In the genomic region with DNA sequence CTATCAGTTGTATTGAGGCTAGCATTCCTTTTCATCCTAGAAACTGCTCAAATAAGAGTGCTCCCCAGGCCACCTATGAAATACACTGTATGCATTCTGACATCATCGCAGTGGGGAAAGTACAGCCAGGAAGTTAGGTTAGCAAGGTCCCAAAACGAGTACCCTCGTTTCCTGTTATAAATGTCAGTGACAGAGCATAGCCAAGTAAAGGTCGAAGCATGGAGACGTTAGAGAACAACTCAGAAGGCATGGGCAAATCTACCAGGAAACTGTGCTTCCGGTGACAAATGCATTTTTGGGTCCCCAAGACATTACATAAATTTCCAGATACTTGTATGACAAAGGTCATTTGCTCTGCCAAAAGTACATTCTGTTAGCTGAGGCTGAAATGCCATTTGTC, we compare ENCODE assay signal across 23 mouse cellular contexts. TPM values are rescaled to one million over a fixed set of nuclear protein-coding genes. Genes with fewer than 3 reads are reported as not detected.
A peak's percentile ranks its signal among the peaks of the same experiment; 100 is the strongest.
DNase-seq lines count a peak whose midpoint lies in the region; ATAC-seq lines count a peak whose summit lies in the region.
"Had no signal": no experiment of that assay in that cellular context is flagged by ENCODE, and none has a peak within 500 bp of the region (broad histone marks: within the 10 kb centered on the region; RNA-seq: fewer than 3 reads in every experiment).

No protein-coding gene starts in this region.

- ATAC-seq in embryonic facial prominence, embryonic 14.5 days (ENCODE audit: low read depth), result no peak
- ATAC-seq in midbrain, embryonic 15.5 days (replicated peaks), result no peak
- ATAC-seq in forebrain, embryonic 11.5 days (replicated peaks; ENCODE audit: low FRiP score), result no peak
- ATAC-seq: hindbrain, postnatal 0 days had no signal

- H3K9ac ChIP-seq in embryonic facial prominence, embryonic 14.5 days (ENCODE audit: low read depth, low read length), result no peak overlapping the region
- no peak overlapping the region for H3K9ac ChIP-seq in midbrain, embryonic 15.5 days
- H3K9ac ChIP-seq in forebrain, embryonic 11.5 days (ENCODE audit: low read length), result no peak overlapping the region
- H3K9ac ChIP-seq: limb, embryonic 12.5 days; liver, embryonic 15.5 days had no signal

- no peaks in the 10 kb centered on the region for H3K27me3 ChIP-seq in embryonic facial prominence, embryonic 14.5 days (replicated peaks; ENCODE audit: control insufficient read depth, insufficient read depth, low read length)
- H3K27me3 ChIP-seq in embryonic facial prominence, embryonic 10.5 days (replicated peaks; ENCODE audit: low read depth, poor library complexity, severe bottlenecking), result no peaks in the 10 kb centered on the region
- no peaks in the 10 kb centered on the region for H3K27me3 ChIP-seq in splenic B cell, adult 2 months (ENCODE audit: control insufficient read depth, insufficient read depth, low read length, poor library complexity, severe bottlenecking)
- H3K27me3 ChIP-seq in midbrain, embryonic 15.5 days (replicated peaks), result no peaks in the 10 kb centered on the region
- no peaks in the 10 kb centered on the region for H3K27me3 ChIP-seq in forebrain, embryonic 11.5 days (ENCODE audit: control insufficient read depth, insufficient read depth, low read length)
- H3K27me3 ChIP-seq: limb, embryonic 12.5 days; liver, embryonic 15.5 days had no signal

- 55% methylated on average over 6 of the region's 6 CpGs for WGBS in embryonic facial prominence, embryonic 14.5 days
- WGBS in embryonic facial prominence, embryonic 10.5 days, result 76% methylated on average over 6 of the region's 6 CpGs
- 9% methylated on average over 6 of the region's 6 CpGs for WGBS in macrophage (ENCODE audit: missing documents)
- 89% methylated on average over 6 of the region's 6 CpGs for WGBS in midbrain, embryonic 15.5 days
- 85% methylated on average over 6 of the region's 6 CpGs for WGBS in forebrain, embryonic 11.5 days

- H3K27ac ChIP-seq in embryonic facial prominence, embryonic 14.5 days (replicated peaks; ENCODE audit: low read depth, low read length), result no peak overlapping the region
- no peak overlapping the region for H3K27ac ChIP-seq in embryonic facial prominence, embryonic 10.5 days (replicated peaks)
- peak overlapping the region; percentile 32; the same call in 1 of the 2 replicates for H3K27ac ChIP-seq in macrophage
- H3K27ac ChIP-seq in midbrain, embryonic 15.5 days, result no peak overlapping the region
- H3K27ac ChIP-seq in forebrain, embryonic 11.5 days (ENCODE audit: low read depth, low read length), result no peak overlapping the region
- H3K27ac ChIP-seq: heart, embryonic 10.5 days; hindbrain, postnatal 0 days; layer of hippocampus, adult 2 months; left cerebral cortex, adult 2 months; limb, embryonic 12.5 days; liver, embryonic 15.5 days had no signal

- H3K4me3 ChIP-seq in embryonic facial prominence, embryonic 14.5 days (ENCODE audit: low read depth, low read length), result no peak overlapping the region
- no peak overlapping the region for H3K4me3 ChIP-seq in embryonic facial prominence, embryonic 10.5 days
- H3K4me3 ChIP-seq in macrophage (ENCODE audit: inconsistent target), result no peak overlapping the region
- no peak overlapping the region for H3K4me3 ChIP-seq in midbrain, embryonic 15.5 days
- H3K4me3 ChIP-seq in forebrain, embryonic 11.5 days (ENCODE audit: low read depth, low read length), result no peak overlapping the region
- H3K4me3 ChIP-seq: heart, embryonic 10.5 days; layer of hippocampus, adult 2 months; left cerebral cortex, adult 2 months; limb, embryonic 12.5 days; liver, embryonic 15.5 days had no signal

- H3K79me2 ChIP-seq in macrophage (ENCODE audit: inconsistent target), result no peaks in the 10 kb centered on the region

- no peaks in the 10 kb centered on the region for H3K36me3 ChIP-seq in embryonic facial prominence, embryonic 14.5 days (ENCODE audit: control insufficient read depth, insufficient read depth, low read length)
- H3K36me3 ChIP-seq in embryonic facial prominence, embryonic 10.5 days (replicated peaks), result no peaks in the 10 kb centered on the region
- H3K36me3 ChIP-seq in macrophage (ENCODE audit: inconsistent target), result no peaks in the 10 kb centered on the region
- no peaks in the 10 kb centered on the region for H3K36me3 ChIP-seq in splenic B cell, adult 2 months (ENCODE audit: control insufficient read depth, insufficient read depth, low read length, poor library complexity, severe bottlenecking)
- H3K36me3 ChIP-seq in midbrain, embryonic 15.5 days (replicated peaks), result no peaks in the 10 kb centered on the region
- no peaks in the 10 kb centered on the region for H3K36me3 ChIP-seq in forebrain, embryonic 11.5 days (ENCODE audit: control insufficient read depth, insufficient read depth, low read length)
- H3K36me3 ChIP-seq: heart, embryonic 10.5 days; limb, embryonic 12.5 days had no signal

- H3K4me2 ChIP-seq in embryonic facial prominence, embryonic 14.5 days (ENCODE audit: low read depth, low read length), result no peak overlapping the region
- H3K4me2 ChIP-seq in midbrain, embryonic 15.5 days, result no peak overlapping the region
- H3K4me2 ChIP-seq in forebrain, embryonic 11.5 days (ENCODE audit: low read depth, low read length, severe bottlenecking), result no peak overlapping the region
- H3K4me2 ChIP-seq: limb, embryonic 12.5 days; liver, embryonic 15.5 days; midbrain, embryonic 11.5 days had no signal

- H3K4me1 ChIP-seq in embryonic facial prominence, embryonic 14.5 days (ENCODE audit: control insufficient read depth, insufficient read depth, low read length), result no peaks in the 10 kb centered on the region
- H3K4me1 ChIP-seq in embryonic facial prominence, embryonic 10.5 days, result 0 out of 2 replicates have a peak, but pooled peaks cover 2% of the 10 kb centered on the region
- no peaks in the 10 kb centered on the region for H3K4me1 ChIP-seq in midbrain, embryonic 15.5 days
- no peaks in the 10 kb centered on the region for H3K4me1 ChIP-seq in forebrain, embryonic 11.5 days (replicated peaks; ENCODE audit: control insufficient read depth, insufficient read depth, low read length)
- H3K4me1 ChIP-seq: heart, embryonic 10.5 days; limb, embryonic 12.5 days had no signal

- no peaks in the 10 kb centered on the region for H3K9me3 ChIP-seq in embryonic facial prominence, embryonic 14.5 days (ENCODE audit: control insufficient read depth, low read length)
- no peaks in the 10 kb centered on the region for H3K9me3 ChIP-seq in embryonic facial prominence, embryonic 10.5 days
- H3K9me3 ChIP-seq in midbrain, embryonic 15.5 days, result no peaks in the 10 kb centered on the region
- H3K9me3 ChIP-seq in forebrain, embryonic 11.5 days (ENCODE audit: control insufficient read depth, low read length), result no peaks in the 10 kb centered on the region
- H3K9me3 ChIP-seq: heart, embryonic 10.5 days; limb, embryonic 12.5 days; liver, embryonic 15.5 days had no signal

- peak; percentile 2 for DNase-seq in embryonic facial prominence, embryonic 14.5 days (ENCODE audit: low spot score)
- DNase-seq in embryonic facial prominence, embryonic 10.5 days (ENCODE audit: low spot score), result no peak
- DNase-seq in T-cell, adult 2 months (ENCODE audit: low spot score), result peak; percentile 52
- DNase-seq in splenic B cell, adult 2 months (ENCODE audit: low read depth, low spot score), result peak; percentile 34
- DNase-seq in embryo, embryonic 10 days (ENCODE audit: low spot score), result no peak
- DNase-seq in forebrain, embryonic 11.5 days (ENCODE audit: low spot score), result no peak
- DNase-seq: adrenal gland, postnatal 14 days; cerebellum, postnatal 14 days; gastrocnemius, postnatal 10 days; heart, postnatal 36 days; right cerebral cortex, postnatal 4 days had no signal

RNA-seq across cellular contexts. Expression of a gene that starts 41.9 kb away (rescaled TPM):
- not detected in 2 replicates for polyA plus RNA-seq in embryonic facial prominence, embryonic 14.5 days (2014; fragmentation: Nextera tagmentation; extraction: Ambion mirVana)
- polyA plus RNA-seq in embryonic facial prominence, embryonic 10.5 days (2016; fragmentation: Nextera tagmentation; extraction: Ambion mirVana), result not detected in 2 replicates
- 10 to 100 TPM in 8 of 26 experiments, 1 to 10 TPM in 9, under 1 TPM in 2, not detected in 7; 0.45 to 26.3 (median 5.8) TPM for total RNA-seq in macrophage (2018; cell fraction: chromatin; rRNA removed)
- total RNA-seq in macrophage (2018; cell fraction: cytosol; rRNA removed), result 1 to 10 TPM in 8 of 26 experiments, under 1 TPM in 16, not detected in 2; 0.07 to 2.8 (median 0.48) TPM
- total RNA-seq in macrophage (2018; cell fraction: nucleus; rRNA removed), result 10 to 100 TPM in 9 of 26 experiments, 1 to 10 TPM in 10, under 1 TPM in 3, not detected in 4; 0.15 to 34.3 (median 7.0) TPM
- not detected in 3 replicates for polyA plus RNA-seq in macrophage (2018)
- polyA plus RNA-seq in midbrain, embryonic 15.5 days (2015; fragmentation: Nextera tagmentation; extraction: Ambion mirVana), result not detected in 2 replicates
- not detected in 2 replicates for polyA plus RNA-seq in forebrain, embryonic 11.5 days (2014; fragmentation: Nextera tagmentation; extraction: Ambion mirVana)
- total RNA-seq: ES-E14; gastrocnemius, postnatal 10 days; heart, postnatal 36 days; hindbrain, postnatal 0 days; layer of hippocampus, adult 2 months; left cerebral cortex, adult 2 months had no signal
- polyA plus RNA-seq: embryonic facial prominence, embryonic 11.5 days; hindbrain, postnatal 0 days; limb, embryonic 12.5 days; midbrain, embryonic 11.5 days; stomach, embryonic 14.5 days had no signal

Comparison
In these comparisons a context has a peak if more than half of its experiments do, and no peak if none do; other contexts are left out.
1. DNase-seq: peak in embryonic facial prominence, embryonic 14.5 days (single experiment), T-cell, adult 2 months (single experiment) and splenic B cell, adult 2 months (single experiment); none in embryonic facial prominence, embryonic 10.5 days (single experiment), embryo, embryonic 10 days (single experiment) and forebrain, embryonic 11.5 days (single experiment).